Mouse (Mus musculus) liver (tissue): Measurements from ENCODE around the gene Trrap.

Source experiments
- DNase-seq: peaks from one replicate; pipeline ENCODE4 v3.0.0-alpha.2; 2020; ENCODE audit warnings: mixed read lengths

Trrap gene

DNA sequence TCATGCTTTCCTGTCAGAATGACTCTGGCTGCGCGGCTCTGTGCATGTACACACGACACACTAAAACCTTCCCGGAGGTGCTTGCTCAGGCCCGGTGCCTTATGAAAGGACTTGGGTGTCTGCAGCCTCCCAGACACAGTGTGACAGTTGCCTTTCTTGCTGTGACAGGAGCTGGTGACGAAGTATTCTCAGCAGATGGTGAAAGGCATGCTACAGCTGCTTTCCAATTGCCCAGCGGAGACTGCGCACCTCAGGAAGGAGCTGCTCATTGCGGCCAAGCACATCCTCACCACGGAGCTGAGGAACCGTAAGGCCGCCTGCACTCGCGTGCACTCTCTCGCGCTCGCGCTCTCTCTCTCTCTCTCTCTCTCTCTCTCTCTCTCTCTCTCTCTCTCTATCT is 18.9 kb downstream of the Trrap start:
- DNase-seq: no peak

DNA sequence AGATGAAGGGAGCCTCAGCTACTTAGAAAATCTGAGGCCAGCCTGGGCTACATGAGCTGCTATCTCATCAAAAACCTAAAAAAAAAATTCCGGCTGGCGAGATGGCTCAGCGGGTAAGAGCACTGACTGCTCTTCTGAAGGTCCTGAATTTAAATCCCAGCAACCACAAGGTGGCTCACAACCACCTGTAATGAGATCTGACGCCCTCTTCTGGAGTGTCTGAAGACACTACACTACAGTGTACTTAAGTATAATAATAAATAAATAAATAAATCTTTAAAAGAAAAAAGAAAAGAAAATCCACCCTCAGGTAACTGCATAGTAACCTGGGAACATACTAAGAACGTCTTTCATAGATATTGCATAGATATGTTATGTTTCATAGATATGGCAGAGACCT is 25.8 kb downstream of the Trrap start:
- DNase-seq: no peak

- DNase-seq: peak; percentile 30
These were observed 27.2 kb downstream of the Trrap start for GRCm38 (mm10) chr5:144794687-144795086.

- DNase-seq: no peak
These were observed 29.6 kb downstream of the Trrap start for GRCm38 (mm10) chr5:144797116-144797515.

- no peak for DNase-seq
These were observed 35.5 kb downstream of the Trrap start for GRCm38 (mm10) chr5:144803066-144803465.

GRCm38 (mm10) chr5:144804181-144804580 is 36.6 kb downstream of the Trrap start:
- DNase-seq: no peak

DNA sequence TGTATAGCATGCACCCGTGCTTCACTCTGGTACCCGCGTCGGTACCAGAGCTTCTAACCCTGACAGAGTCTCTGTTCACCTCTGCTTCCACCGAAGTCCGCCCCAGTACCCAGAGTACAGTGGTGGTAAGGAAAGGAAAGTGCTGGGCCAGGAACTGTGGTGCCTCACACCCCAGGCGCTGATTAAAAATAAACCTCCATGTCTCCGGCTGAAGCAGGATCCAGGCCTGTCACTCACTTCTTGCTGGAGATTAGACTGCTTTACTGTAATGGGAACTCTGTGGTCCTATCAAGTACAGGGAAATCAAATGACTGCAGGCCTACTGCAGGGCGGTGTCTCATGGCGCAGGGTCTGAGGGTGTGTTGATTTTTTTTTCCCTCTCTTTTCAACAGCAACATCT is 39.4 kb downstream of the Trrap start:
- DNase-seq: no peak

DNA sequence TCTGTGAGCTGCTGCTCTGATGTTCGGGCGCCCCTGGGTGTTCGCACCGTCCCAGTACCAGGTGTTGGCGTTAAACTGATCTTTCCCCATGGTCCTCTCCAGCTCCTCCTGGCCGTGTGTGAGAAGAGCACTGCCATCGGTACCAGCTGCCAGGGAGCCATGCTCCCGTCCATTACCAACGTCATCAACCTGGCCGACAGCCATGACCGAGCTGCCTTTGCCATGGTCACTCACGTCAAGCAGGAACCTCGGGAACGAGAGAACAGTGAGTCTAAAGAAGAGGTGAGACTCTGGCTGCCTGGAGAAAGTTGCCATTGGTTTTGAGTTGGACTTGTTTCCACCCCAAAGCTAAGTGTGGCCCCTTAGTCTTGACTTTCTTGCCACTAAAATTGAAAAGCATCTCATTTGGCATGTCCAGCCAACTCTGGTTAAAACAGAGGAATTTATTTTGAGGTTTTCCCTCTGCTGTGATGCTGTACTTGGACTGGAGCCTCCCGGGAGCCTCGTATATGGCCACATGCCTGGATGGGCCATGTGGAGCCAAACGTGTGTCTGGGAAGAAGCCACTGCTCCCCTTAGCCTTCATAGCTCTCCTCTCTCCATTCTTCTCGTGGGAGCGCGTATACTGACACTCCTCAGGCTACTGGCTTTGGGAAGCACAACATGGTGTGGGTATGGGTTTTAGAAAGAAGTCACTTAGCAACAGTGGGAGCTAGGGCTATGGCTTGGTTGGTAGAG is 61.0 kb downstream of the Trrap start:
- DNase-seq: no peak

GRCm38 (mm10) chr5:144829631-144830030 is 62.1 kb downstream of the Trrap start:
- no peak for DNase-seq

GRCm38 (mm10) chr5:144831840-144832469 is 64.4 kb downstream of the Trrap start:
- no peak for DNase-seq

GRCm38 (mm10) chr5:144836100-144836499 is 68.6 kb downstream of the Trrap start:
- no peak for DNase-seq

DNA sequence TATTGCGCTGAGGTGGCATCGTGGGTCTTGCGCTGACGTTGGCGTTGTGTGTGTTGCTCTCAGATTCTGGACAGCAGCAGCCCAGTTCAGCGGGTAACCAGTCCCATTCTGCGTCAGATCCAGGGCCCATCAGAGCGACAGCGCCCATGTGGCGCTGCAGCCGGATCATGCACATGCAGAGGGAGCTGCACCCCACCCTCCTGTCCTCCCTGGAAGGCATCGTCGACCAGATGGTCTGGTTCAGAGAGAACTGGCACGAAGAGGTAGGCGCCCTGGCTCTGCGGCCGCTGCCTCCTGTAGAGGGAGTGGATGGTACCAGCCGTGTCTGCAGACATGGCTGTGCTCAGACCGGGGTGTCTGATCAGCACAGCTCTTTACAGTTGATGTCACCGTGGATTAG is 77.8 kb downstream of the Trrap start:
- DNase-seq: no peak

DNA sequence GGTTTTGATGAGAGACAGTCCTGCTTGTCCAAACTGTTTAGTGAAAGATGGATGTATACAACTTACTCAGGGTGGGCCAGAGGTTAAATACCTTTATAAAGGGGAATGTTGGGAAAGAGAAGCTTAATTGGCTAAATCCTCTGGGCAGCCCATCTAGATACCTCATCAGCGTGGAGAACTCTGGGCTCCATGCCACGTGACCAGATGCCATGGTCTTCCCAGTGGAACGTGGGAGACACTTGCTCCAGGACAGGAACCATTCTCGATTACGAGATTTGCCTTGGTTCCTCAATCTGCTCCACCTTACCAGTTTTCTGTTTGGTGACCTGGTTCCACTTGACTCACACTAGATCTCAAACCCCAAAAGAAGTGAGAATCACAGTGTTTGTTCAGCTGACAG is 81.2 kb downstream of the Trrap start:
- DNase-seq: no peak

- no peak for DNase-seq
These were observed 82.4 kb downstream of the Trrap start for GRCm38 (mm10) chr5:144849932-144850331.

DNA sequence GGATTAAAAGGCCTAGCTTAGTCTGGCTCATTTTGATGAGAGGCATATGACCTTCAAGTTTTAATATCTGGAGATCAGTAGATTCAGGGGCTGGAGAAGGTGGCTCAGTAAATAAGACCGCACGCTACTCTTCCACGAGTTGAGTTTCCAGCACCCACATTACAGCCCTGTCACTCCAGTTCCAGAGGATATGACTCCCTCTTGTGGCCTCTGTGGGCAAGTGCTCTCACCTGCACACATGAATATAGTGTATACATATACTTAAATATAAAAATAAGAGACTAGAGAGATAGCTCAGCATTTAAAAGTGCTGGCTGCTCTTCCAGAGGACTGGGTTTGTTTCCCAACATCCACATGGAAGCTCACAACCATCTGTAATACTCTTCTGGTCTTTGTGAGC is 84.3 kb downstream of the Trrap start:
- no peak for DNase-seq

- no peak for DNase-seq
These were observed 86.4 kb downstream of the Trrap start for GRCm38 (mm10) chr5:144853931-144854330.

DNA sequence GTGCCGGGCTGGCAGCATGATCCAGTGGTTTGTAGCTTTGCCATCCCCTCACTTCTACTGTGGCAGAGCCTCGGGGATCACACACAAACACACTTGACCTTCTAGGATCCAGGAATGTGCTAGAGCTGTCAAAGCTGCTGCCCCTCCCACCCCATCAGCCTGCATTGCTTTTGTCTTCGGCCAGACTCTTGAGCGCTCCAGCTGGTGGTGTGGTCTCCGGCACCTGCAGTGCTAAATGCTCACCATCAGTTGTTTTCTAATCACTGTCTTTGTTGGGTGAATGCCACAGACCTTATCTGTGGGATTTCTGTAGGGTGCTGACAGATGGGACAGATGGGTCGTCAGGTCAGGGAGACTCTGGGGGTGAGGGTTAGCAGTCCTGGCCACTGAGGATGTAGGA is 88.4 kb downstream of the Trrap start:
- no peak for DNase-seq

DNA sequence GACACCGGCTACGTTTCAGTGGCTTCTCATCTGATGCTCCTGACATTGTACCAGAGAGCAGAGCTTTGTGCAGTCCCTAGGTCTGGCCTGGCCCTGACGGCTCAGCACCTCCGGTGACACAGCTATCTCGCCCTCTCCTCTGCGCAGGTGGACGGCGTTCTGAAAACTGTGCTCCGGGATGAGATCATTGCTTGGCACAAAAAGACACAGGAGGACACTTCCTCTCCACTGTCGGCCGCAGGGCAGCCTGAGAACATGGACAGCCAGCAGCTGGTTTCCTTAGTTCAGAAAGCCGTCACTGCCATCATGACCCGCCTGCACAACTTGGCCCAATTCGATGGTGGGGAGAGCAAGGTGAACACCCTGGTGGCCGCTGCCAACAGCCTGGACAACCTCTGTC is 91.0 kb downstream of the Trrap start:
- no peak for DNase-seq

DNA sequence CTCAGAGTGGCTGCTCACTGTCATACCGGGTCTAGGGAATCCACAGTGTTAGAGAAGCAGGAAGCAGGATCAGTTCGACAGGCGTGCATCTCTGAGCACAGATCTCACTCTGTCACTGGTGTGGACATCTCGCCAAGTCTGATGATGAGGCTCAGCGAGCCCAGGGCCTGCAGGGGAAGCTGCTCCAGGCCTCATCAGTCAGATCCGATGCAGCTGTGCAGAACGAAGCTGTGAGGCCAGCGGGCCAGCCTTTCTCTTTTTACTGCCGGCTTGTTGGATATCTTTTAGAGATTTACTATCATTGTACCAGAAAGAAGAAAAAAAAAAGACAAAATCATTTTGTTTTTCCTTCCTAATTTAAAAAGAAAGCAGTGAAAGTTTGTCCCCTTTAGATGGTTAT is 91.8 kb downstream of the Trrap start:
- DNase-seq: no peak

- DNase-seq: no peak
These were observed 93.4 kb downstream of the Trrap start for GRCm38 (mm10) chr5:144860913-144861312.

DNA sequence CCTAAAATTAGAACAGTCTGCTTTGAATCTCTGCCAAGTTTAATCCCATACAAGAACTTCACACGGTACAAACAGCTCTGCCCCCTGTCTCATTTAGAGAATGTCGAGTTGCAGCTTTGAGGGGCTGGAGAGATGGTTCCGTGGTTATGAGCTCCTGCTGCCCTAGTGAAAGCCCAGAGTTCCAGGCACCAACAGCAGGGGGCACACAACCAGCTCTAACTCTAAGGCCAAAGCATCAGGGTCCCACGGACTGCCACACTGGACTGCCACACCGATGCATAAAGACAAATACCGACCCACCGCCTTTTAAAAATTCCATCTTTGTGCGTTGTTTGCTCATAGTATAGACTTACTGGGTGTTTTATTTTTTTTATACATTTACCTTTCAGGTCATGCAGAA is 99.4 kb downstream of the Trrap start:
- no peak for DNase-seq

DNA sequence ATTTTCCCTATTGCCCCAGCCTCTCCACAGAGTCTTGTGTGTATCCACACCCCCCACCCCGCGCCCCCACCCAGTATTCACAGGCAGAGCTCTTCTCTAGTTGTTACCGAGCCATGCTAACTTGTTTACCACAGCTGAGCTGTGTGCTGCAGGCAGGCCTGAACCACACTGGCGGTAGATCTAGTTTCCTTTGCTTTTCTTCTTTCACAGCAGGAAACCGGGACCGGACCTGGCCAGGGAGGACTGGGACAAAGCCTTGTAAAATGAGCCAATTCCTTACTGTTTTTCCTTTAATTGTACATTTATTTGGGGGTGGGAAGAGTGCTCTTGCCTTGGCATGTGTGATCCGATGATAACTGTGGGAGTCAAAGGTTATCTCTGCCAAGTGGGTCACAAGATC is 101.9 kb downstream of the Trrap start:
- no peak for DNase-seq

DNA sequence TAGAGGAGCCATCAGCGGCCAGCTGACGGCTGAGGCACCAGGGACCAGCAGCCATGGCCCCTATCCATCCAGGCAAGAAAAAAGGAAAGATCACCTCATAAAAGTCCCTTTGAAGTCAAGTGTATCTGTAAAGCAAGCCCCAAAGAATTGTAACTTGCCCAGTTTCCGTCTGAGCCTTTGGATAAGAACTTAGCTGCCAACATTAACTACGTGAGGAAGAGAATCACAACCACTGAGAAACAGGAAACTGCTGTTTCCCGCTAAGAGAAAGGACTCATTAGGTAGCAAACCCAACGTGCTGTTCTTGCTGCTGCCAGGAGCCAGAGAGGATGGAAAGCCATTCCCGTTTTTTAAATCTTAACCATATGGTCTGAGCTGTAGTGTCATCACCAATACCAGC is 103.2 kb downstream of the Trrap start:
- no peak for DNase-seq

DNA sequence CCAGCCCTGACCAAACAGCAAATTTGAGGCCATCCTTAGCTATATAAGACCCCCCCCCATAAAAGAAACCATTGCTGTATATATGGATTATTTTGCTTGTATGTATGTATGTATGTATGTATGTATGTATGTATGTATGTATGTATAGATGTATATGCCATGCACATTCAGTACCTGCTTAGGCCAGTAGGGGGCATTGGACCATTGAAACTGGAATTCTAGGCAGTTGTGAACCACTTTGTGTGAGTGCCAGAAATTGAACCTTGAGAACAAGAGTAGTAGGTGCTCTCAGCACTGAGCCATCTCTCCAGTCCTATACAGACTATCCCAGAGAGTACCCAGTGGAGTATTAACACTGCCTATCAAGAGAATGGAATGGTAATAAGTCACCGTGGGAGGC is 104.2 kb downstream of the Trrap start:
- DNase-seq: no peak

DNA sequence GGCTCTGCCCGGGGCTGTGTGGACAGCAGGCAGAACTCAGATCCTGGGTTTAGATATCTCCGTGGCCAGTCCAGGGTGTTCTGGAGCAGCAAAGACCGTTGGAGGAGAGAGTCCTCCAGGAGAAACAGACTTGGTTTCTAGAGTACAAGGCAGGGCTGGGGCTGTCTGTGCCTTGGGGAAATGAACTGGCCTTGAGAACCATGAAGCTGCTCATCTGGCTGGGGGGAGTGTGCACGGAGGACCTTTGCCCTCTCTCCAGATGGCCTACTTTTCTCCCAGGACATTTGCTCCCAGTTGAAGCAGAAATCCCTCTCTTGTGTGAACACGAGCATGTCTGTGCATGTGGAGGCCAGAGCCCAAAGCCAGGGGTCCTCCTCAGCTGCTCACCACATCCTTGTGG is 104.8 kb downstream of the Trrap start:
- no peak for DNase-seq
